Mouse (Mus musculus) activated CD4-positive, CD25-positive, alpha-beta regulatory T cell, adult 4 months (primary cell): Measurements from ENCODE around the gene Kprp. TPM values are rescaled to one million over a fixed set of nuclear protein-coding genes. Genes with fewer than 3 reads are reported as not detected.
"Not testable (repeated sequence)": the region's sequence is repeated elsewhere in the genome, so short reads cannot be mapped to it uniquely, and the experiment has no call there.

Experiments used
- ATAC-seq: one replicate; pipeline ENCODE4 v1.8.0; 2017
- polyA plus RNA-seq, 2 experiments: library from polyadenylated mRNA; unstranded; fragments of 100-300 nt; shearing (Covaris generic); gene quantifications; one replicate each; pipeline ENCODE4 v1.2.1; 2017

Kprp gene
- not detected for polyA plus RNA-seq

DNA sequence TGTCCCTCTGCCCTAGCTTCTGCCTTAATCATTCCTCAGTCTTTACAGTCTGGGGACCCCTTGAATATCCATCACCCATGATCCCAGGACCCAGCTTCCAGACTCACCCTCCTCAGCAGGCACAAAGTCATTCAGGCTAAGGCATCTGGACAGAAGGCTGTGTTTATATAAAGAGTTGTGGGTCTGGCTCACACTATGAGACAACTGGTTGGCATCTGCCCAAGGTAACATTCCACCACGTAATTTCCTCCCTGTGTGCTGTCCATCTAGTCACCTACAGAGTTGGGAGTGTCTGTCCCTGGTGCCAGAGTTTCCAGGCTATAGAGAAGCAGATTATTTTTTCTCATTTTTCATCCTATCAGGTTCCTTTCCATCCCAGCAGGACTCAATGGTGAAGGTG lies at the start of gene Kprp:
Gene Kprp, minus strand, starts transcription at position 140 of the 400 bp plus-strand sequence.
- no peak for ATAC-seq

DNA sequence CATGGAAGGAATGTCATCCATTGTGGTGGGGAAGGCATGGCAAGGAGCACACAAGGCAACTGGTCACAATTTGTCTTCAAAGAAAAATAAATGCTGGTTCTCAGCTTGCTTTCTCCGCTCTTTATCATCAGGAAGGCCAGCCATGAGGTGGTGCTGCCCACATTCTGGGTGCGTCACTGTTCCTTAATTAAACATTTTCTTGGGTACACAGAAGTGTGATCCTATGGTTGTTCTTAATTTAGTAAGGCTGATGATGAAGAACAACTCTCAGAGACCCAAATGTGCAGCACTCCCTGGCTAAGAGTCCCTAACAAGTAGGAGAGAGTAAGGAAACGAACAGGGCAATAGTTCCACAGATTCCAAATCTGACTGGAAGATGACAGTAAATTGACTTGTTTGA lies 47.1 kb upstream of the Kprp start:
- no peak for ATAC-seq

DNA sequence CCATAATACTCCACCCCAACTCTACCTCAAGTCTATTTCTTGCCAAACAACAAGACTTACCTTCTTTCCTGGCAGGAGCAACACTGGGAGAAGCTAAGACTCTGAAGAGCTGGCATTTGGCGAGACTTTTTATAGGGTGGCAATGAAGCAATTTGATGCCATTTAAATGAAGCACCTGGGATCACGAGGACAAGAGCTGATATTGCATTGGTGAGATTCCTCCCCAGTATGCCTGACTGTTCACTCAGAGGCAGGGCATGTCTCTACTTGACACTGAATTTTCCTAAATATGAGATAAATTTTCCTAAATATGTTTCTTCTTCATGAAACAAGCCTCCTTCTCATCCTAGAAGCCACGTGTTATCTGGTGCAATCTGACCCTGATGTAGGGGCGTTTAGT lies 43.1 kb upstream of the Kprp start, which contains the start of gene 2310050C09Rik:
Gene 2310050C09Rik, minus strand, starts transcription at position 101 of the 400 bp plus-strand sequence.
- ATAC-seq = no peak

DNA sequence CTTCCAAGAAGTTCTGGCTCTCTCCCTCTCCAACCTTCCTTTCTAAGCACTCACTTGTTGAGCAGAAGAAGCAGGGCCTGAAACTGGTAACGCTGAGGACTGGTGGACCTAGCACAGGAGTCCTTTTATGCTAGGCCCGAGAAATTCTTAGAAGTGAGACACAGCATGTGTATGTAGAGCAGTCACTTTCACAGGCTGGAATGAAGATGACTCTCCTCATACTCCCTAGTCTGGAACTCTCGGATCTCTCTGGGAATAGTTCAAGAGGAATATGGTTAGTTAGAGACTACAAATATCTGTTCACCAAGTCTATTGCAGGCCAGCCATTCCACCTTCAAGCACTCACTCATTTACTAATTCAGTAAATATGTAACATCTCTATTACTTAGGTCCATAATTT lies 24.1 kb upstream of the Kprp start, which contains the start of gene Lce1l:
Gene Lce1l, minus strand, starts transcription at position 101 of the 400 bp plus-strand sequence.
- ATAC-seq = no peak

DNA sequence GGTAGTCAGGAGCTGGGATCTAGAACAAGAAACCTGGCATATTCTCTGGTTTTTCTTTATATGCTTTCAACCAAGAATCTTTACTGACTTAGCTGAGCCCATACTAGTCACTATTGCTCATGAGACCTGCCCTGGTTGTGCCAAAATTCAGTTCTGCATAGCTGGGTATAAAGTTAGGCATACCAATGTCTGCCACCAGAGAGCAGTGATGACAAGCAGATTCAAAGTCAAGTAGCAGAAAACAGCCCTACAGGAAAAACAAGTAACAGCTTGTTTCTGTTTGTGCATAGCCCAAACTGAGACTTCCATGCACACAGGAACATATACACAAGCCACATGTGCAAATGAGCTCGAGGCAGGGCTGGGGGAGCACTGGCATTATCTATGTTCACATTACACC lies 1.2 kb downstream of the Kprp start:
- no peak for ATAC-seq

DNA sequence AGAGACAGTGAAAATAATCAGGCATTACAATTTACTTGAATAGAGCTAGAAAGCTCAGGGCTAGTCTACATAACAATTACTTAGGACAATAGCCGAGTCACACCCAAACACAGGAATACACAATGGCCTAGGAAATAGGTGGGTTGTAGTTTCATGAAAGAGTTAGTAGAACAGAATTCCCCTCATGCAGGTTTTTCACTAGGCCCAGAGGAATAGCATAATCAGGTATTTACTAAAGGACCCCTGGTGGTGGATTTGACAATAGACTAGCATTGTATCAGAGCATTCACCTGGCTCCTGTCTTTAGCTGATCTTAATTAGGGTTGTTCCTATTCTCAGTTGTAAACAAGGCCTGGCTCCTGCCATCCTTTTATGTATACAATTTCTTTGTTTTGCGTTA lies 11.0 kb downstream of the Kprp start:
- ATAC-seq = not testable (repeated sequence)

DNA sequence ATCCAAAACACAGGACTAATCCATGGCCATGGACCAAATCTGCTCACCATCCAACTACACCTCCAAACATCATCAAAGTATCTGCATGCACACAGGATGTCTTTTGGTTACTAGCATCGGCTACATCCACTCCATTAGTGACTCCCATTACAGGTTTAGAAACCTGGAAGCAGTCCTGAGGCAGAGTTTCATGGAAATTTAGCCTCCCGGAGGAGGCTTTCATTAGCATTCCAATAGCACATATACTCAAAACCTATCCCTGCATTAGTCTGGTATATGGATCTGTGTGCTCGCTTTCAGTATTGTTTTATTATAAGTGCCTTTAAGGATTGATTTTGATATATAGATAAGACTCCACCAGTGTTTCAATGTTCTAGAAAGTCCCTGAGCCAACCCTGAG lies 11.5 kb downstream of the Kprp start:
- no peak for ATAC-seq

DNA sequence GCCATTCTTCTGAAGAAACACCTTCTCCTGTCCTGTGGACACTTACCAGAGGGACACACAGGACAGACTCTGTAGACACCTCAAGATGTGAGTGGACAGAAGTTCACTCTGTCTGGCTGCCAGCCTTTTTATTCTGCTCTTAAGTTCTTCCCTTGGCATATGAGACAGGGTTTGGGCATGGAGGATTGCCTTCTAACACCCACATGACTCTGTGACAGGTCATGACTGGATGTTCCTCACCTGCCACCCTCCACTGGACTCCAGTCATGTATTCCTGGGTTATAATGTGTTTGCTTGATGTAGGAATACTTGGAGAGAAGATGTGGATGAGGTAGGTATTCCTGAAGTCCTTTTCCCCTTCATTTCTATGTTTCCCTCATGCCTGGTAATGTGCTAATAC lies 19.3 kb downstream of the Kprp start, which contains the start of gene Lce1k:
Gene Lce1k, minus strand, starts transcription at position 101 of the 400 bp plus-strand sequence.
- no peak for ATAC-seq

DNA sequence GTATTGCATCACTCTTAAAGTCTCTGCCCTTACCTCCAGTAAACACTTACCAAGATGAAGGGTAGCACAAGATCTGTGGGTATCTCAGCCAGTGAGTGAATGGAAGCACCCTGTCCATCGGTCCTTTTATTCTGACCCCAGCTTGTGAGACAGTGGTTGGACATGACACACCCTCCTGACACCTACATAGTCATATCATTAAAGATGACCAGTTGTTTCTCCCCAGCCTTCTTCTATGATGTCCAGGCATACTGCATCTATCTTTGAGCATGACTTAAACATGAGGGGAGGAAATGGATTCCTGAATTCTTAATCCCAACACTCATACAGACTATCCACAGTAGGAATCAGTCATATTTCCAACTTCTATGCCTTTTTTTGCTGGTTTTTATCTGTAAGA lies 36.6 kb downstream of the Kprp start, which contains the start of gene Lce1j:
Gene Lce1j, minus strand, starts transcription at position 101 of the 400 bp plus-strand sequence.
- no peak for ATAC-seq

DNA sequence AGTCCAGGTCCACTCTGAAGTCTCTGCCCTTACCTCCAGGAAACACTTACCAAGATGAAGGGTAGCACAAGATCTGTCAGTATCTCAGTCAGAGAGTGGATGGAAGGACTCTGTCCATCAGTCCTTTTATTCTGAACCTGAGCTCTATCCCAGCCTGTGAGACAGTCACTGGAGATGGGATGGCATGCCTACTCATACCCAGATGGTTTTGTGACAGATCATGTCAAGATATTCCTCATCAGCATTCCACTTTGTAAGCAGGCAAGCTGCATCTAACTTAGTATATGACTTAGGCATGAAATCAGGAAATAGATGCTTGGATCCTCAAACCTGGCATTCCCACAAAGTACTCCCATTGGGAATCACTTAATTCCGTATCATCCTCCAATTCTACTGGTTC lies 48.2 kb downstream of the Kprp start, which contains the start of gene Lce1i:
Gene Lce1i, minus strand, starts transcription at position 101 of the 400 bp plus-strand sequence.
- ATAC-seq = no peak

Other genes with a start within 250 kb of the Kprp start
- gene Smcp, start 238.2 kb downstream of the Kprp start, polyA plus RNA-seq = not detected
- gene 2210017I01Rik, start 219.8 kb downstream of the Kprp start, polyA plus RNA-seq = not detected
- gene Lce6a, start 205.6 kb downstream of the Kprp start, polyA plus RNA-seq = not detected
- not detected for gene Lce1a1, start 178.9 kb downstream of the Kprp start, polyA plus RNA-seq
- not detected for gene Lce1b, start 170.3 kb downstream of the Kprp start, polyA plus RNA-seq
- not detected for gene Lce1a2, start 156.9 kb downstream of the Kprp start, polyA plus RNA-seq
- not detected for gene Lce1c, start 148.0 kb downstream of the Kprp start, polyA plus RNA-seq
- gene Lce1d, start 140.0 kb downstream of the Kprp start, polyA plus RNA-seq = not detected
- not detected for gene Lce1e, start 118.2 kb downstream of the Kprp start, polyA plus RNA-seq
- not detected for gene Lce1f, start 106.9 kb downstream of the Kprp start, polyA plus RNA-seq
- gene Gm38119, start 88.2 kb downstream of the Kprp start, polyA plus RNA-seq = not detected
- gene Lce1g, start 74.9 kb downstream of the Kprp start, polyA plus RNA-seq = not detected
- not detected for gene Lce1h, start 62.2 kb downstream of the Kprp start, polyA plus RNA-seq
- not detected for gene Lce1i, start 48.3 kb downstream of the Kprp start, polyA plus RNA-seq
- gene Lce1j, start 36.7 kb downstream of the Kprp start, polyA plus RNA-seq = not detected
- not detected for gene Lce1k, start 19.4 kb downstream of the Kprp start, polyA plus RNA-seq
- not detected for gene Lce1l, start 24.0 kb upstream of the Kprp start, polyA plus RNA-seq
- gene 2310050C09Rik, start 43.0 kb upstream of the Kprp start, polyA plus RNA-seq = not detected
- not detected for gene Lce3a, start 99.0 kb upstream of the Kprp start, polyA plus RNA-seq
- not detected for gene Lce3b, start 105.7 kb upstream of the Kprp start, polyA plus RNA-seq
- not detected for gene Lce3c, start 117.2 kb upstream of the Kprp start, polyA plus RNA-seq
- gene Lce3d, start 130.1 kb upstream of the Kprp start, polyA plus RNA-seq = not detected
- gene Lce3e, start 139.8 kb upstream of the Kprp start, polyA plus RNA-seq = not detected
- gene Lce3f, start 165.0 kb upstream of the Kprp start, polyA plus RNA-seq = not detected
- gene Crct1, start 188.4 kb upstream of the Kprp start, polyA plus RNA-seq = not detected
- gene Lce1m, start 191.8 kb upstream of the Kprp start, polyA plus RNA-seq = not detected
- gene Gm4858, start 241.6 kb upstream of the Kprp start, polyA plus RNA-seq = not detected